ENCODE assay signal across 9 mouse cellular contexts in the genomic region with DNA sequence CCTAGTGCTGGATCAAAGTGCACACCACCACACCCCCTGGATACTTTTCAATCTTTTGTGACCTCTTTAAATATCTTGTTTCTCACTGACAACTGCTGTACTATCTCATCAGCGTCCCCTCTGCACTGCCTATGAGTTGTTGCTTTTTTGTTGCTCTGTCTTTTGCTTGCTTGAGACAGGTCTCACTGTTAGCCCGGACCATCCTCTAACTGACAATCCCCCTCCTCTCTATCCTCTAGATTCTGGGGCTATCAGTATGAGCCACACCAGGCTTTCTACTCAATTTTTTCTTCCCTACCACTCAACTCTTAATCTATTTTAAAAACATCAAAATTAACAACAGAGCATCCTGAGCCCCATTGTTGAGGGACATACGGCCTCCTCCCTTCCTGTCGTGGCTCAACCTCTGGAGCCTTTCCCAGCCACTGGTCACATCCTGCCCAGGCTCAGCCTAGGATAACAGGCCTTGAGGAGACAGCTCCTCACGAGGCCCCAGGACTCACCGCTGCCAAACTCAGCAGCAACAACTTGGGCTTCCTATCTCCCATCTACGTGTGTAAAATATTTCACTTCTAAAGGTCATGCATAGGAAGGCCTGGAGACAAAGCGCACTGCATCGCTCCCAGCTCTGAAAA. TPM values are rescaled to one million over a fixed set of nuclear protein-coding genes. Genes with fewer than 3 reads are reported as not detected.
DNase-seq lines count a peak whose midpoint lies in the region; TF ChIP-seq lines count a peak whose summit lies in the region.
"Had no signal": no experiment of that assay in that cellular context is flagged by ENCODE, and none has a peak within 500 bp of the region (broad histone marks: within the 10 kb centered on the region; RNA-seq: fewer than 3 reads in every experiment).

No protein-coding gene starts in this region.

- DNase-seq in layer of hippocampus, adult 2 months (ENCODE audit: low spot score in 2 of 2) = no peak
- DNase-seq in layer of hippocampus, postnatal 10 days (ENCODE audit: low spot score in 2 of 2) = no peak
- peak; percentile 26 for DNase-seq in gastrocnemius, postnatal 10 days
- DNase-seq in kidney, adult 18-20 months = peak; percentile 58
- peak; percentile 74 for DNase-seq in lung, postnatal 14 days
- DNase-seq in cerebellum, adult 8-10 months = no peak
- DNase-seq in spleen, adult 18-20 months = no peak
- DNase-seq in left cerebral cortex, adult 8-10 months (ENCODE audit: low spot score in 2 of 2) = no peak

- no peak for TF ChIP-seq CTCF in layer of hippocampus, adult 2 months (conservative IDR thresholded peaks at IDR 0.05)

- H3K27ac ChIP-seq in layer of hippocampus, adult 2 months = peak overlapping the region; percentile 71; the same call in 1 of the 2 replicates
- H3K27ac ChIP-seq: neural tube, embryonic 12.5 days had no signal

- no peak overlapping the region for H3K4me3 ChIP-seq in layer of hippocampus, adult 2 months
- H3K4me3 ChIP-seq: neural tube, embryonic 12.5 days had no signal

RNA-seq across cellular contexts. Expression of a gene that starts 20.7 kb away (rescaled TPM):
- total RNA-seq in layer of hippocampus, adult 2 months (2021) = 10 to 100 TPM; 12.6 to 15.3 TPM
- total RNA-seq in layer of hippocampus, postnatal 10 days (2021) = 10 to 100 TPM in 1 of 2 experiments, 1 to 10 TPM in 1; 9.6 to 10.6 TPM
- total RNA-seq in gastrocnemius, postnatal 10 days (2021) = 1 to 10 TPM; 4.8 to 5.5 TPM
- total RNA-seq in left cerebral cortex, adult 8-10 months (2022) = 10 to 100 TPM; 12.3 to 13.6 (median 12.4) TPM

RNA-seq across cellular contexts. Expression of a gene that starts 44.2 kb away (rescaled TPM):
- total RNA-seq in layer of hippocampus, adult 2 months (2021) = 100 to 1,000 TPM; 188 to 197 TPM
- 100 to 1,000 TPM; 204 to 214 TPM for total RNA-seq in layer of hippocampus, postnatal 10 days (2021)
- total RNA-seq in gastrocnemius, postnatal 10 days (2021) = 100 to 1,000 TPM; 155 to 161 TPM
- 100 to 1,000 TPM; 174 to 195 (median 178) TPM for total RNA-seq in left cerebral cortex, adult 8-10 months (2022)

Comparison
In these comparisons a context has a peak if more than half of its experiments do, and no peak if none do; other contexts are left out.
1. DNase-seq: peak in gastrocnemius, postnatal 10 days (single experiment), kidney, adult 18-20 months (single experiment) and lung, postnatal 14 days (single experiment); none in layer of hippocampus, adult 2 months (0 of 2), layer of hippocampus, postnatal 10 days (0 of 2), cerebellum, adult 8-10 months (single experiment), spleen, adult 18-20 months (0 of 2) and left cerebral cortex, adult 8-10 months (0 of 2).